Mouse (Mus musculus) kidney, postnatal 10 days (tissue): ENCODE results near the gene Mical2.

ENCODE experiments used
- DNase-seq: peaks from one replicate; pipeline ENCODE4 v3.0.0; 2021; ENCODE audit warnings: mixed read lengths

Gene Mical2

GRCm38 (mm10) chr7:112369977-112370376 is 144.3 kb downstream of the Mical2 start:
- no peak for DNase-seq

GRCm38 (mm10) chr7:112371387-112371786 is 145.7 kb downstream of the Mical2 start:
- DNase-seq: no peak

- DNase-seq: peak; percentile 80
Observed at GRCm38 (mm10) chr7:112374035-112374434, 148.4 kb downstream of the Mical2 start.

- DNase-seq: no peak
Observed at GRCm38 (mm10) chr7:112375062-112375461, 149.4 kb downstream of the Mical2 start.

GRCm38 (mm10) chr7:112375900-112376299 is 150.2 kb downstream of the Mical2 start:
- peak; percentile 62 for DNase-seq

- no peak for DNase-seq
Observed at GRCm38 (mm10) chr7:112376611-112377010, 151.0 kb downstream of the Mical2 start.

- DNase-seq: peak; percentile 93
Observed at GRCm38 (mm10) chr7:112377314-112377713, 151.7 kb downstream of the Mical2 start.

GRCm38 (mm10) chr7:112378056-112378455 is 152.4 kb downstream of the Mical2 start:
- no peak for DNase-seq

GRCm38 (mm10) chr7:112378476-112378875 is 152.8 kb downstream of the Mical2 start:
- no peak for DNase-seq

GRCm38 (mm10) chr7:112386521-112386920 is 160.9 kb downstream of the Mical2 start:
- no peak for DNase-seq

GRCm38 (mm10) chr7:112387876-112388275 is 162.2 kb downstream of the Mical2 start:
- DNase-seq: no peak

GRCm38 (mm10) chr7:112388363-112388875 is 162.8 kb downstream of the Mical2 start:
- DNase-seq: no peak

GRCm38 (mm10) chr7:112389611-112390251 is 164.1 kb downstream of the Mical2 start:
- DNase-seq: no peak

- DNase-seq: no peak
Observed at GRCm38 (mm10) chr7:112390252-112390936, 164.7 kb downstream of the Mical2 start.

GRCm38 (mm10) chr7:112390937-112391605 is 165.4 kb downstream of the Mical2 start:
- no peak for DNase-seq

GRCm38 (mm10) chr7:112397786-112398185 is 172.1 kb downstream of the Mical2 start:
- no peak for DNase-seq

- DNase-seq: no peak
Observed at GRCm38 (mm10) chr7:112399425-112400170, 173.9 kb downstream of the Mical2 start.

- peak; percentile 92 for DNase-seq
Observed at GRCm38 (mm10) chr7:112400175-112400574, 174.5 kb downstream of the Mical2 start.

- peak; percentile 42 for DNase-seq
Observed at GRCm38 (mm10) chr7:112405061-112405460, 179.4 kb downstream of the Mical2 start.

- no peak for DNase-seq
Observed at GRCm38 (mm10) chr7:112405578-112405977, 179.9 kb downstream of the Mical2 start.

- no peak for DNase-seq
Observed at GRCm38 (mm10) chr7:112407597-112407996, 181.9 kb downstream of the Mical2 start.

- no peak for DNase-seq
Observed at GRCm38 (mm10) chr7:112409991-112410390, 184.3 kb downstream of the Mical2 start.

- no peak for DNase-seq
Observed at GRCm38 (mm10) chr7:112413286-112413685, 187.6 kb downstream of the Mical2 start.
